Mouse (Mus musculus) heart, embryonic 12.5 days (tissue): ENCODE measurements around the gene Vmn1r221. TPM values are rescaled to one million over a fixed set of nuclear protein-coding genes. Genes with fewer than 3 reads are reported as not detected.
"Not testable (repeated sequence)": the region's sequence is repeated elsewhere in the genome, so short reads cannot be mapped to it uniquely, and the experiment has no call there.

Source experiments
- ATAC-seq: fragments of 200-750 bp; cut with Nextera tagmentation; 2 replicates; pipeline ENCODE4 v1.8.0; 2017; ENCODE audit warnings: moderate TSS enrichment, moderate library complexity; ENCODE audit not compliant: insufficient number of reproducible peaks, low FRiP score
- H3K27ac ChIP-seq: fragments of 300-500 bp; sonication (generic); 2 replicates; pipeline ENCODE4 v1.5.1; 2016; ENCODE audit warnings: mild to moderate bottlenecking, moderate library complexity; ENCODE audit not compliant: poor library complexity, severe bottlenecking
- H3K27me3 ChIP-seq: fragments of 300-500 bp; sonication (generic); replicated peaks from 2 replicates; pipeline ENCODE4 v1.6.1; 2016; ENCODE audit warnings: mild to moderate bottlenecking, moderate library complexity
- H3K36me3 ChIP-seq: fragments of 300-500 bp; sonication (generic); 2 replicates; pipeline ENCODE4 v1.6.1; 2016; ENCODE audit warnings: mild to moderate bottlenecking, moderate library complexity
- H3K4me1 ChIP-seq: fragments of 300-500 bp; sonication (generic); replicated peaks from 2 replicates; pipeline ENCODE4 v1.6.1; 2016; ENCODE audit warnings: mild to moderate bottlenecking
- H3K4me2 ChIP-seq: fragments of 300-500 bp; sonication (generic); 2 replicates; pipeline ENCODE4 v1.6.1; 2016; ENCODE audit warnings: mild to moderate bottlenecking, moderate library complexity
- H3K4me3 ChIP-seq: fragments of 300-500 bp; sonication (generic); 2 replicates; pipeline ENCODE4 v1.5.1; 2016; ENCODE audit warnings: mild to moderate bottlenecking
- H3K9ac ChIP-seq: fragments of 300-500 bp; sonication (generic); 2 replicates; pipeline ENCODE4 v1.6.1; 2016; ENCODE audit warnings: mild to moderate bottlenecking, moderate library complexity
- H3K9me3 ChIP-seq: fragments of 300-500 bp; sonication (generic); replicated peaks from 2 replicates; pipeline ENCODE4 v1.6.1; 2016; ENCODE audit warnings: mild to moderate bottlenecking, moderate library complexity
- WGBS: fragments of 180-500 bp; shearing (Covaris S2); methylation state at CpG from one replicate; pipeline ENCODE4 v1.1.7; 2016; 5-methylcytosine and 5-hydroxymethylcytosine counted together
- polyA plus RNA-seq: library from polyadenylated mRNA; unstranded; fragments of >200 nt; fragmentation: Nextera tagmentation; extraction: Ambion mirVana; gene quantifications from 2 replicates; pipeline ENCODE4 v1.2.1, GENCODE M21; 2016

Vmn1r221 gene
- polyA plus RNA-seq, result not detected in 2 replicates

- H3K27me3 ChIP-seq, H3K36me3 ChIP-seq, H3K4me1 ChIP-seq, H3K9me3 ChIP-seq, ATAC-seq, H3K4me3 ChIP-seq, H3K9ac ChIP-seq, H3K27ac ChIP-seq, H3K4me2 ChIP-seq: not testable (repeated sequence)
- WGBS, result 74% methylated on average over 2 of the region's 2 CpGs
Observed at GRCm38 (mm10) chr13:23213827-23214226, at the start of gene Vmn1r221. Gene Vmn1r221, plus strand, starts transcription at chr13:23214127.

DNA sequence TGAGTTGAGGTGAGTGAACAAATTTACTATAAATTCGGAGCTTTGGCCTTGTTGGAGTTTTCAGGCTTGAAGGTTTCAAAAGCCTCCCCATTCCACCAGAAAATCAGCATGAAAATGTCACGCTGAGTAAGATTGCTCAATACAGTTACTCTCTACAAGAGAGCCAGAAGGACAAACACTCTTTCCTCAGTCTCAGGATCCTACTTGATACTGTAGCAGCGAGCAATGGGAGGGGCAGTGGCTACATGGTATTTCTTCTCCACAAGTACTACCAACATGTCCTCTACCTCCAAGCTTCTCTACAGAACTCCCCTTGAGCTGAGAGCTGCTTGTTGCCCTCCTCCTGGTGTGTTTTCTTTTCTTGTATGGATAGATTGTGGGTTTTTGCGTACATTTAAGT lies 47.5 kb upstream of the Vmn1r221 start:
- not testable (repeated sequence) for H3K9ac ChIP-seq, H3K4me3 ChIP-seq, H3K27ac ChIP-seq, H3K4me1 ChIP-seq, ATAC-seq, H3K27me3 ChIP-seq, H3K4me2 ChIP-seq, H3K9me3 ChIP-seq, H3K36me3 ChIP-seq
- 83% methylated on average over 4 of the region's 4 CpGs for WGBS

GRCm38 (mm10) chr13:23187875-23188274 lies 26.1 kb upstream of the Vmn1r221 start, which contains the start of gene Vmn1r220:
Gene Vmn1r220, minus strand, starts transcription at chr13:23187975.
- Histone ChIP-seq H3K27me3 (no peaks in the 10 kb centered on the region), H3K36me3 (no peaks in the 10 kb centered on the region), H3K27ac (no peak within 1 kb of the TSS), H3K4me1 (no peaks in the 10 kb centered on the region), H3K9me3 (no peaks in the 10 kb centered on the region), H3K4me3 (no peak within 1 kb of the TSS), H3K4me2 (no peak within 1 kb of the TSS), H3K9ac (no peak within 1 kb of the TSS)
- no peak for ATAC-seq
- WGBS, result 77% methylated on average over 2 of the region's 2 CpGs

- H3K27ac ChIP-seq, H3K4me2 ChIP-seq, H3K36me3 ChIP-seq, H3K9me3 ChIP-seq, H3K27me3 ChIP-seq, H3K4me1 ChIP-seq, H3K4me3 ChIP-seq, H3K9ac ChIP-seq, ATAC-seq: not testable (repeated sequence)
- 78% methylated on average over 1 of the region's 1 CpGs for WGBS
Observed at GRCm38 (mm10) chr13:23203885-23204284, 10.0 kb upstream of the Vmn1r221 start.

GRCm38 (mm10) chr13:23235847-23236246 lies 21.9 kb downstream of the Vmn1r221 start, which contains the start of gene Vmn1r222:
Gene Vmn1r222, minus strand, starts transcription at chr13:23235947.
- not testable (repeated sequence) for H3K4me2 ChIP-seq, H3K27me3 ChIP-seq, H3K36me3 ChIP-seq, H3K4me3 ChIP-seq, H3K9ac ChIP-seq, H3K9me3 ChIP-seq, ATAC-seq, H3K27ac ChIP-seq, H3K4me1 ChIP-seq

GRCm38 (mm10) chr13:23246834-23247233 lies 32.9 kb downstream of the Vmn1r221 start, which contains the start of gene Vmn1r223:
Gene Vmn1r223, plus strand, starts transcription at chr13:23247134.
- 79% methylated on average over 1 of the region's 1 CpGs for WGBS
- H3K9ac ChIP-seq, ATAC-seq, H3K4me1 ChIP-seq, H3K4me2 ChIP-seq, H3K9me3 ChIP-seq, H3K4me3 ChIP-seq, H3K36me3 ChIP-seq, H3K27me3 ChIP-seq, H3K27ac ChIP-seq: not testable (repeated sequence)

- no peak overlapping the region for H3K9ac ChIP-seq
- no peaks in the 10 kb centered on the region for H3K4me1 ChIP-seq
- no peaks in the 10 kb centered on the region for H3K27me3 ChIP-seq
- 70% methylated on average over 2 of the region's 2 CpGs for WGBS
- no peaks in the 10 kb centered on the region for H3K9me3 ChIP-seq
- no peak overlapping the region for H3K4me2 ChIP-seq
- no peaks in the 10 kb centered on the region for H3K36me3 ChIP-seq
- H3K4me3 ChIP-seq, result no peak overlapping the region
- no peak for ATAC-seq
- H3K27ac ChIP-seq, result no peak overlapping the region
Observed at GRCm38 (mm10) chr13:23258546-23259048, 44.7 kb downstream of the Vmn1r221 start.

- WGBS, result 94% methylated on average over 3 of the region's 3 CpGs
- ATAC-seq, result not testable (repeated sequence)
Observed at GRCm38 (mm10) chr13:23268606-23269005, 54.7 kb downstream of the Vmn1r221 start.

DNA sequence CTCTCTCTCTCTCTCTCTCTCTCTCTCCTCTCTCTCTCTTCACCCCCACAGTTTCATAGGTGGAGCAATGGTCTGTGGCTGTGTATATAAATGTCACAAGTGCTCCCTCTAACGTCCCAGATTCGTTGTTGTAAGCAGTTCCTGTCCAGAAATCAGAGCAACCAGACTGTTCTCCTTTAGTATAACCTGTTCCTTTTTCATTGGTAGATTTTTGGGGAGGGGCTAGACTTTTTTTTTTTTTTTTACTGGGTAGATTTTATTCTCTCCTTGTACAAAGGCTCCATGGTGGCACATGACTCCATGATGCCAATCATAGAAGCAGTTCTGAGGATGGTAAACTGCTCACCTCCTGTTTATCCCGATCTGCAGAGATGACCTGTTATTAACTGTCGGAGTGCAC lies 55.2 kb downstream of the Vmn1r221 start:
- not testable (repeated sequence) for H3K4me3 ChIP-seq, H3K27me3 ChIP-seq, H3K27ac ChIP-seq, H3K9ac ChIP-seq, H3K4me2 ChIP-seq, H3K9me3 ChIP-seq, H3K4me1 ChIP-seq, H3K36me3 ChIP-seq
- WGBS, result 50% methylated on average over 4 of the region's 4 CpGs
- 0 out of 2 replicates have a peak, but pooled peaks have one; percentile 48 for ATAC-seq

More at GRCm38 (mm10) chr13:23268606-23269005, 54.7 kb downstream of the Vmn1r221 start:
- H3K9ac ChIP-seq, H3K4me3 ChIP-seq, H3K27me3 ChIP-seq, H3K27ac ChIP-seq, H3K4me1 ChIP-seq, H3K9me3 ChIP-seq, H3K4me2 ChIP-seq, H3K36me3 ChIP-seq: not testable (repeated sequence)

GRCm38 (mm10) chr13:23269681-23270080 lies 55.8 kb downstream of the Vmn1r221 start:
- H3K4me3 ChIP-seq, result peak overlapping the region; percentile 46
- no peaks in the 10 kb centered on the region for H3K27me3 ChIP-seq
- no peak overlapping the region for H3K9ac ChIP-seq
- no peaks in the 10 kb centered on the region for H3K36me3 ChIP-seq
- H3K4me1 ChIP-seq, result peaks cover 5% of the 10 kb centered on the region; the same call in 1 of the 2 replicates
- no peak overlapping the region for H3K27ac ChIP-seq
- WGBS, result 25% methylated on average over 11 of the region's 11 CpGs
- peak overlapping the region; percentile 61 for H3K4me2 ChIP-seq
- ATAC-seq, result no peak
- H3K9me3 ChIP-seq, result no peaks in the 10 kb centered on the region

- H3K27ac ChIP-seq, result no peak overlapping the region
- H3K36me3 ChIP-seq, result no peaks in the 10 kb centered on the region
- no peaks in the 10 kb centered on the region for H3K27me3 ChIP-seq
- H3K4me2 ChIP-seq, result peak overlapping the region; percentile 61
- H3K4me1 ChIP-seq, result peaks cover 5% of the 10 kb centered on the region; the same call in 1 of the 2 replicates
- peak overlapping the region; percentile 46 for H3K4me3 ChIP-seq
- peak; percentile 53; the same call in 1 of the 2 replicates for ATAC-seq
- no peaks in the 10 kb centered on the region for H3K9me3 ChIP-seq
- H3K9ac ChIP-seq, result no peak overlapping the region
- WGBS, result 2% methylated on average over 34 of the region's 34 CpGs
Observed at GRCm38 (mm10) chr13:23270321-23271101, 56.6 kb downstream of the Vmn1r221 start.
